Mouse (Mus musculus): ENCODE results near the gene Csmd2. TPM values are rescaled to one million over a fixed set of nuclear protein-coding genes. Genes with fewer than 3 reads are reported as not detected.

Csmd2 gene
- total RNA-seq (2023), result under 1 TPM in 1 of 2 experiments, not detected in 1; 0.12 TPM

GRCm38 (mm10) chr4:127987784-127988455, at the start of gene Csmd2:
TSS of gene Csmd2 (plus strand) at chr4:127987857.

GRCm38 (mm10) chr4:127970901-127971868, 16.5 kb upstream of the Csmd2 start, which contains the start of gene CK137956:
TSS of gene CK137956 (minus strand) at chr4:127970951.

GRCm38 (mm10) chr4:128260907-128261560, 273.4 kb downstream of the Csmd2 start, which contains the start of gene Hmgb4:
TSS of gene Hmgb4 (minus strand) at chr4:128260957.

GRCm38 (mm10) chr4:128609925-128610402, 622.3 kb downstream of the Csmd2 start, which contains the start of gene Zscan20:
TSS of gene Zscan20 (minus strand) at chr4:128610098.

Other genes starting within 250 kb of the Csmd2 start
- not detected for gene CK137956, start 16.9 kb upstream of the Csmd2 start, total RNA-seq (2023)